Mouse (Mus musculus) hindbrain, embryonic 10.5 days (tissue): ENCODE data around the gene Adam26b. TPM values are rescaled to one million over a fixed set of nuclear protein-coding genes. Genes with fewer than 3 reads are reported as not detected.
"Not testable (repeated sequence)": the region's sequence is repeated elsewhere in the genome, so short reads cannot be mapped to it uniquely, and the experiment has no call there.

Experiments
- DNase-seq: peaks from one replicate; pipeline ENCODE4 v3.0.0-alpha.2; 2017; ENCODE audit warnings: low spot score
- H3K27ac ChIP-seq: fragments of 300-500 bp; sonication (generic); 2 replicates; pipeline ENCODE4 v1.5.1; 2016; ENCODE audit warnings: mild to moderate bottlenecking, moderate library complexity
- H3K27me3 ChIP-seq: fragments of 300-500 bp; sonication (generic); 2 replicates; pipeline ENCODE4 v1.6.1; 2016; ENCODE audit warnings: mild to moderate bottlenecking; ENCODE audit not compliant: poor library complexity, insufficient read depth, severe bottlenecking
- H3K36me3 ChIP-seq: fragments of 300-500 bp; sonication (generic); 2 replicates; pipeline ENCODE4 v1.6.1; 2016; ENCODE audit warnings: mild to moderate bottlenecking, moderate library complexity
- H3K4me1 ChIP-seq: fragments of 300-500 bp; sonication (generic); replicated peaks from 2 replicates; pipeline ENCODE4 v1.6.1; 2016; ENCODE audit warnings: mild to moderate bottlenecking
- H3K4me3 ChIP-seq: fragments of 300-500 bp; sonication (generic); 2 replicates; pipeline ENCODE4 v1.5.1; 2016; ENCODE audit warnings: mild to moderate bottlenecking, moderate library complexity
- H3K9me3 ChIP-seq: fragments of 300-500 bp; sonication (generic); 2 replicates; pipeline ENCODE4 v1.6.1; 2016; ENCODE audit warnings: mild to moderate bottlenecking, moderate library complexity
- WGBS: fragments of 180-500 bp; shearing (Covaris S2); methylation state at CpG from one replicate; pipeline ENCODE4 v1.1.7; 2016; 5-methylcytosine and 5-hydroxymethylcytosine counted together
- polyA plus RNA-seq: library from polyadenylated mRNA; unstranded; fragments of >200 nt; fragmentation: Nextera tagmentation; extraction: Ambion mirVana; gene quantifications from 2 replicates; pipeline ENCODE4 v1.2.1, GENCODE M21; 2016

Gene Adam26b
- not detected in 2 replicates for polyA plus RNA-seq

GRCm38 (mm10) chr8:43528006-43528405 lies at the start of gene Adam26b:
Adam26b (minus strand) TSS chr8:43528106.
- not testable (repeated sequence) for DNase-seq, H3K27ac ChIP-seq, H3K4me1 ChIP-seq, H3K9me3 ChIP-seq, H3K27me3 ChIP-seq, H3K4me3 ChIP-seq, H3K36me3 ChIP-seq

GRCm38 (mm10) chr8:43576607-43577006 lies 48.7 kb upstream of the Adam26b start, which contains the start of gene Adam26a:
Adam26a (minus strand) TSS chr8:43576707.
- H3K4me3 ChIP-seq, H3K36me3 ChIP-seq, H3K27ac ChIP-seq, H3K4me1 ChIP-seq, DNase-seq, H3K27me3 ChIP-seq, H3K9me3 ChIP-seq: not testable (repeated sequence)
- 95% methylated on average over 2 of the region's 2 CpGs for WGBS

Other genes with a start within 250 kb of the Adam26b start
- not detected in 2 replicates for gene Zfp42, start 221.1 kb downstream of the Adam26b start, polyA plus RNA-seq
- not detected in 2 replicates for gene Adam26a, start 48.6 kb upstream of the Adam26b start, polyA plus RNA-seq
- gene Gm5346, start 99.2 kb upstream of the Adam26b start, polyA plus RNA-seq = not detected in 2 replicates
- gene Adam34, start 181.9 kb upstream of the Adam26b start, polyA plus RNA-seq = not detected in 2 replicates